Mouse (Mus musculus) left cerebral cortex, adult 9 months (tissue): ENCODE data around the gene Mms19.

Experiments used
- DNase-seq, 2 experiments: peaks; one replicate each; pipeline ENCODE4 v3.0.0; 2022; ENCODE audit warnings: low spot score in 2 of 2

The Mms19 gene

DNA sequence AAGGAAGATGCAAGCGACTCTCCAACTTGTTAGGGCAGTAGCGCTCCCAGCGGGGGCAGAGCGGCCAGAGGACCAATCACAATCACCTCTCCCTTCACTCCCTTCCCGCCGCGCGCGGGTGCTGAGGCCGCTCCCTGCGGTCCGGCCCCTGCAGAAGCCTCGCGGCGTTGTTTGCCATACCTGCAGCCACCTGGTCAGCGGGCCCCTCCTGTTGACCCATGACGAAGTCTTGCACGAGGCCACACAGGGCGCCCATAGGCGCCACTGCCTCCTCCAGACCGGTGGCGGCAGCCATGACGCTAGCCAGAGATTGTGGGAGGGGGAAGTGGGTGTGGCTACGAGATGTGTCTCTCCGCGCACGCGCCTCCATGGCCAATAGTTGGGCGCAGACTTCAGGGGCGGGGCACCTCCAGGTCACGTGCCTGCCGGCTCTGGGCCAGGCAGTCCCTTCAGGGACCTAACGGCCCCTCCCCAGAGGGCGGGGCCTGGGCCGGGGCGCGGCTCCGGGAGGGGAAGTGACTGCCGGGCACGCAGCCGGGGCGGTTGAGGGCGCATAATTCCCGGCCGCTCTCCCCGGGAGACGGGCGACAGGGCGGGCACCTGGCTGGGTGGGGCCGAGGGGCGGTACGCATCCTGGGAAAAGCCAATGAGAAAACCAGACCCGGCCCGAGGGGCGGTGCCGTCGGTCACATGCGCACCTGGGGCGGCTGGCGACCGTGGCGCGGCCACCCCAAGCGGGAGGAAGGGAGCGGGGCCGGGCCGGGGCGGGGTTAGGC lies at the start of gene Mms19:
Mms19 (minus strand) TSS at position 339 of the 776 bp plus-strand sequence.
- DNase-seq: peak; percentile 99

DNA sequence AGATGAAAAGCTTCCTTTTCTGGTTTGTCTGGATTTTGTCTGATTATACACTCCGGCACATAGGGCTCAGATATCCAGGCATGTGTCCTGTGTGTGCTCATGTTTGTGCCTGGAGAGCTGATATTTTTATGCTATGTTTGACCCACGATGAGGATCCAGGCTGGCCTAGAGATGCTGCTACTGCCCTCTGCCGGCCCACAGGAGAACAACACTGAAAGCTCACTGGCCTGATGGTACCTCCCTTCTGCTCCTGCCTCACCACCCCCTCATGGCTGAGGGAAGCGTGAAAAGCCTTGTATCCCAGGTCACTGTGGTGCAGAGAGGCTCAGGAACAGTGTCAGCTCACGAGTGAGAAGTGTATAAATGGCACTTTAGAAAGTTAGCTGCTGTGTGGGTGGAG lies 45.2 kb upstream of the Mms19 start:
- peak; percentile 45 to 89 for DNase-seq

- no peak for DNase-seq
Measured at GRCm38 (mm10) chr19:42022542-42022848, 41.5 kb upstream of the Mms19 start.

GRCm38 (mm10) chr19:42021681-42022541 lies 41.0 kb upstream of the Mms19 start:
- DNase-seq: no peak

- no peak for DNase-seq
Measured at GRCm38 (mm10) chr19:42019011-42019522, 38.1 kb upstream of the Mms19 start.

GRCm38 (mm10) chr19:42017399-42018247 lies 36.7 kb upstream of the Mms19 start:
- peak in 1 of 2 experiments; percentile 53 for DNase-seq

DNA sequence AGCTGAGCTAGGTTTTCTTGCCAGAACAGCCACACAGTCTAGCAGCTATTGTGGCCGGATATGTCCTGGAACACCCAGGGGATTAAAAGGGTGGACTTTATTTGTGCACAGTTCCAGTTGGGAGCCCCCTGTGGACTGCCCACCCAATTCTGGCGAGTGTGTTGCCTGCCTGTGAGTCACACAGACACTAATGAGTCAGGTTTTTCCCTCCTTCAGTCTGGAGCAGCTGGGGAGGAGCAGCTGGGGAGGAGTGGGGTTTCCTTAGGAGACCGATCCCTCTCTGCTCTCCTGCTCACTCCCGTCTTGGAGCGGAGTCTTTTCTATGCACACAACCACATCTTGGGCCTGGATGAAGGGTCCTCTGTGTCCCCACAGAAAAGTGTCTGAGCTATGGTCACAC lies 35.9 kb upstream of the Mms19 start:
- peak in 1 of 2 experiments; percentile 58 for DNase-seq

DNA sequence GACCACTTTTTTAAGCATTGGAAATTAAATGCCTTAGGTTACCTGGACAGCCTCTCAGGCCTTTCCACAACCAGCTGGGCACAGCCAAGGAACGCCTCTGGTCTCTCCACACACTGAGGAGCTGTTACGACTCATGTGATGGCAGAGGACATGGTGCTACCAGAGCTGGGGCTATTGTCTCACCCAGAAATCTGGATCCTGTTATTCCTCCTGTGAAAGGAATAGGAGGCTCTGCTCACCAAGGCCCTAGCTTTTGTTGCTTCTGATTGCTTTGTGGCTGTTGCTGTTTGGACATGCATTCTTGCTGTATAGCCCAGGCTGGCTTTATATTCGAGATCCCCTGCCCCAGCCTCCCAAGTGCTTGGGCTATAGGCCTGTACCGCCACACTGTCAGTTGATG lies 35.3 kb upstream of the Mms19 start:
- no peak for DNase-seq

DNA sequence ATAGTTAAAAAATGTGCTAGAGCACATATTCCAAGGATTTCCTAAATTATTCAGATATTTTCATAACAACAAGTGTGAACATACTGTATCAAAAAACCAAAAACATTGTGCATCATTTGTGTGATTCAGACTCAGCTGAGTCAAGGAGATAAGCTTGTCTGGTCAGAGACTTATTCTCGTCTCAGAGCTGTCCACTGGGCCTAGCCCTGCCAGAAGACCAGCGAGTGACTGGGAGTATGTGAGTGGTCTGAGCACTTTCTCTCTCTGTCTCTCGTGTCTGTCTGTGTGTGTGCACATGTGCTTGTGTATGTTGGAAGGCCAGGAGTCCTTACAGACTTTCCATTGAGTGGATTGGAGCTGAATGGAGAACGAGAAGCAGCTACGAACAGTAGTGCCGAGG lies 34.0 kb upstream of the Mms19 start:
- DNase-seq: no peak

DNA sequence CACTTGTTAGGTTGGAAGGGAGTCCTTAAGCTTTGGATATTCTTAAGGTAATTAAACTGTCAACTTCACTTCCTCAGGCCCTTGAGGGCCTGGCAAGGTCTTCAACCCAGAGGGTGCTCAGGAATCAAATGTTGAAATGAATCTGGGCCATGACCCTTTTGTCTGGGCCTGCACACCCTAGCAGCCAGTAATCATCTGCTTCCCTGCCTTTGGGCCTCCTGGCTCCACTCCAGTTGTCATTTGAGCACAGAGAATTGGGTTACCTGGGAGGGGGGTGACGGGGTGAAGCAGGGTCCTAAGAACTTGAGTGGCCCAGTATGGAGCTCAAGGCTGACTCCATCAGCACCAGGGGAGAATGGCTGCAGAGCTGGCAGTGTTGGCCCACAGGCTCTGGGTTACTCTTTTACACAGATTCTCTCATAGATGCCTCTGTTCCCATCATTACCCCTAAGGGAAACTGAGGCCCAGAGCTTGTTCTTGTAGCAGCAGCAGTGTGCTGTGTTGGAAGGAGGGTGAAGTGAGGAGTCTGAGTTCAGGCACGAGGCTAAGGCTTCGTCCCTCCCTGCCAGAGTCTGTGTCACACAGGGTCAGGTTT lies 33.4 kb upstream of the Mms19 start:
- no peak for DNase-seq

DNA sequence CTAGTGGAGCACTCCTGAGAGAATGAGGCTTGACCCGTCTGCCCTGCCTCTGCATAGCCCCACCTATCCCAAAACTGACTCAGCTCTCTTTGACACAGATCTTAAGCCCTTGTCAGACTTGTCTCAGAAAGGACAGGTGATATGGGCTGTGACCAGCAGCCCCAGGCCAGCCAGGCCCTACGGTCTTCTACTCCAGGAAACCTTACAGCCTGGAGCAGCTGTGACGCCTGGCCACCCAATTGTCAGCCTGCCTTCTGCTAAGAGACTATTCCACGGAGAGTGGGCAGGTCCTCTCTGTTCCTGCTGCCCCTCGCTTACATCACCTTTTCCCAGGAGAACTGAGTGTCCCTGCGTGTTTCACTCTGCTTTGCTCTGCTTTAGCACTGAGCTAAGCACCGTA lies 30.2 kb upstream of the Mms19 start:
- DNase-seq: no peak

GRCm38 (mm10) chr19:42010436-42010835 lies 29.5 kb upstream of the Mms19 start:
- no peak for DNase-seq

- DNase-seq: no peak
Measured at GRCm38 (mm10) chr19:42009067-42009466, 28.1 kb upstream of the Mms19 start.

GRCm38 (mm10) chr19:42008586-42008985 lies 27.6 kb upstream of the Mms19 start:
- no peak for DNase-seq

DNA sequence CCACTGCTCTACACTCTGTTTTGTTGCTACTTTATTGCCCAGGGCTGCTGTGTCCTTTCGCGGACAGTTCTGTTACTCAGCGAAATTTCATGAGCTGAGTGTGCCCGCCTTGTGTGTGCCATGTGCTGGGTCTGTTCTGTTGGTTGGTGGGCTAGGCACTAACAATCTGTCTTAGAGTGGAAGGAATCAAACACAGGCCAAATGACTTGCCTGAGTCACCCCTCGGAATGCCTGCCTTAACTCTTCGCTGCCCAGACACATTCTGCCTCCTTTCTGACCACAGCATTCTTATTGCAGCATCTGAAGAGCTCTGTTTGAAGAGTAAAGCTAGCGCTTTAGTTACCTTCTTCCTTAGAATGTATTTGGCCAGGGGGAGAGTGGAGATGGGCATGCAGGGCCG lies 25.6 kb upstream of the Mms19 start:
- no peak for DNase-seq

DNA sequence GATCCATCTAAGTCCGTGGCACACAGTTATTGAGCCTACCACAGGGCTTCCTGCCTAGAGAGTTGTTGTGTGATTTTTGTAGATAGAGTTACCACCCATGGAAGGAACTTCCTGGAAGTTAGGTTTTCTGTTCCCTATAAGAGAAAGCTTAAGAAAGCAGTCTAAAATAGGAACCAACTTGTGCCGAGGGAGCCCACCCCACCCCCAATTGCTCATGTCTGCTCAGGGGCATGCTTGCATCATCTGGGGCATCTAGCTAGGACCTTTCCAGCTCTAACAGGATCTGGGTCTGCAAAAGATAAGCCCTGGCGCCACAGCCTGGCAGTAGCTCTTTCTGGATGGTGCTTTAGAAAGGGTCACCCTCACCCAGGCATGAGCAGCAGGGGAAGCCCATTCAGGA lies 24.7 kb upstream of the Mms19 start:
- no peak for DNase-seq

DNA sequence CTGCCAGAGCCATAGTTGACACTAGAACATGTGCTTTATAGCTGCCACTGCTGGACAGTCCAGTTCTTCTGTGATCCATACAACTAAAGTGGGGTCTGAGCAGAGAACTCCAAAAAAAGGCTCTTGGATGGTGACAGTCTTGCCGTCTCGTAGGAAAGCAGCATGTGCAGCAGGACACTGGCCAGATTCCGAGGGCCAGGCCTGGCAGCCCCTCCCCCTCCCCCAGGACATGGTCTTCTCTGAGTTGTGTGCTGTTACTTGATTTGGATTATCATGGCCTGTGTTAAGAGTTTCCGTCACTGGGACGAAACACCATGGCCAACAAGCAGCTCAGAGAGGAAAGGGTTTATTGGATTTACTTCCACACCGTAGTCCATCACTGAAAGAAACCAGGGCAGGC lies 23.3 kb upstream of the Mms19 start:
- DNase-seq: no peak

DNA sequence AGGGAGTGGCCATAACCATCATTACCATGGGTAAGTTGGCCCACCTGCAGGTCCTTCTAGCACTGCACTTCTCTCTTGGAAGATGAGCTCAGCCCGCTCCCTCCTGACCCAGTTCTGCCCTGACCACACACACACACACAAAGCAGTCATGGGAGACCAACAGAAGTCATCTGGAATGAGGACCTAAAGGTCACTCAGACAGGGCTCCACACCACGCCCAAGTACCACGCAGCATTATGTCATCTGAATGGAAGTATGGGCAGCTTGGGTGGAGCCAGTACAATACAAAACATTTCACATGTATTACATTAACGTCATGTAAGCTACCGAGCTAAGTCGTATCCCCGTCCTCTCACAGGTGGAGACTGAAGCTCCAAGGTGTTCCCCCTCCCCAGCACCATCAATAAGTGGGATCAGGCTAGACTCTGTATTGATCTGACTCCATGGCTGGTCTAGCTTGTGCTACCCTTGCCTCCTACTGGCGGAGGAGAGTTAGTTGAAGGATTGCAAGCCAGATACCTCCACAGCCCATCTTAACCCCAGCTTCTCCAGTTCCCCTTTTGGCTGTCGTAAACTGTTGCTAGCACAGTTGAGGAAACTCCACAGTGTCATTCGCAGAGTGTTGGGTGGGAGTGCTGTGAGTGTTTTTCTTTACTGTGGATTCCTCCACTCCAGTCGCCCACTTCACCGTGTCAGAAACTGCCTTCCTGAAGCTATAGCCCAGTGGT lies 20.5 kb upstream of the Mms19 start:
- DNase-seq: no peak

DNA sequence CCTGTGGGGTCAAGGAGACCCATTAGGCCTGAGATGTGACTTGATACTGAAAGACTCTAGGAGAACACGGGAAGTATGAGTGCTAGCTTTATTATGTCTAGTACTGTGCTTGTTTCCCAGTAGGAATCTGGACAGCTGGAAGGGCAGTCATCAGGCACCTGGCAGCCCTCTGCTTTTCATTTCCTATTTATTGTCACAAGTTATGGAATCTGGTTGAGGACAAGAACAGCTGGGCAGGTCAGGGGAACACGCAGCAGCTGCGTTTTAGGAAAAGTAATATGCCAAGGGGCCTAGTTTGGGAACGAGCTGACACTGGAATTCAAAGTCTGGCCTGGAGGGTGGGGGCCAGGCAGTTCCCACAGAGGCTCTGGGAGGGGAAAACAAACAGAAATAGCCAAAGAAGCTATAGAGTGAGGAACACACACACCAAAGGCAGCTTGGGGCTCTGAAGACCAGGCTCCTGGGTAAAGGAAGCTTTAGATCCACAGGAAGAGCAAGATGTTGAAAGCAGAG lies 19.5 kb upstream of the Mms19 start:
- no peak for DNase-seq

- DNase-seq: no peak
Measured at GRCm38 (mm10) chr19:41999688-42000283, 18.8 kb upstream of the Mms19 start.
